Mouse (Mus musculus) liver, embryonic 15.5 days (tissue): ENCODE results near the gene Aff1. TPM values are rescaled to one million over a fixed set of nuclear protein-coding genes. Genes with fewer than 3 reads are reported as not detected.

Experiments used
- ATAC-seq: fragments of 200-750 bp; cut with Nextera tagmentation; 2 replicates; pipeline ENCODE4 v1.8.0; 2017; ENCODE audit warnings: moderate number of reproducible peaks, mild to moderate bottlenecking, moderate library complexity; ENCODE audit not compliant: insufficient read depth
- H3K27ac ChIP-seq: fragments of 300-500 bp; sonication (generic); replicated peaks from 2 replicates; pipeline ENCODE4 v1.5.1; 2015; ENCODE audit warnings: mild to moderate bottlenecking, inconsistent platforms
- H3K27me3 ChIP-seq: fragments of 300-500 bp; sonication (generic); 2 replicates; pipeline ENCODE4 v1.6.1; 2015; ENCODE audit warnings: mild to moderate bottlenecking, inconsistent platforms
- H3K36me3 ChIP-seq: fragments of 300-500 bp; sonication (generic); replicated peaks from 2 replicates; pipeline ENCODE4 v1.6.1; 2015; ENCODE audit warnings: moderate library complexity, mild to moderate bottlenecking, inconsistent platforms
- H3K4me1 ChIP-seq: fragments of 300-500 bp; sonication (generic); replicated peaks from 2 replicates; pipeline ENCODE4 v1.6.1; 2015; ENCODE audit warnings: inconsistent platforms
- H3K4me2 ChIP-seq: fragments of 300-500 bp; sonication (generic); 2 replicates; pipeline ENCODE4 v1.6.1; 2015; ENCODE audit warnings: moderate library complexity, mild to moderate bottlenecking, inconsistent platforms
- H3K4me3 ChIP-seq: fragments of 300-500 bp; sonication (generic); replicated peaks from 2 replicates; pipeline ENCODE4 v1.5.1; 2015; ENCODE audit warnings: mild to moderate bottlenecking, inconsistent platforms
- H3K9ac ChIP-seq: fragments of 300-500 bp; sonication (generic); 2 replicates; pipeline ENCODE4 v1.6.1; 2015; ENCODE audit warnings: moderate library complexity, mild to moderate bottlenecking, inconsistent platforms
- H3K9me3 ChIP-seq: fragments of 300-500 bp; sonication (generic); replicated peaks from 2 replicates; pipeline ENCODE4 v1.6.1; 2016; ENCODE audit warnings: inconsistent platforms
- WGBS: fragments of 180-500 bp; shearing (Covaris S2); methylation state at CpG from one replicate; pipeline ENCODE4 v1.1.7; 2015; ENCODE audit warnings: mixed read lengths; ENCODE audit not compliant: insufficient replicate concordance; 5-methylcytosine and 5-hydroxymethylcytosine counted together
- polyA plus RNA-seq: library from polyadenylated mRNA; unstranded; fragments of >200 nt; fragmentation: Nextera tagmentation; extraction: Ambion mirVana; gene quantifications from 2 replicates; pipeline ENCODE4 v1.2.1, GENCODE M21; 2015

The Aff1 gene
- polyA plus RNA-seq, 1 experiment from 2014 or later, result 14.3 TPM

DNA sequence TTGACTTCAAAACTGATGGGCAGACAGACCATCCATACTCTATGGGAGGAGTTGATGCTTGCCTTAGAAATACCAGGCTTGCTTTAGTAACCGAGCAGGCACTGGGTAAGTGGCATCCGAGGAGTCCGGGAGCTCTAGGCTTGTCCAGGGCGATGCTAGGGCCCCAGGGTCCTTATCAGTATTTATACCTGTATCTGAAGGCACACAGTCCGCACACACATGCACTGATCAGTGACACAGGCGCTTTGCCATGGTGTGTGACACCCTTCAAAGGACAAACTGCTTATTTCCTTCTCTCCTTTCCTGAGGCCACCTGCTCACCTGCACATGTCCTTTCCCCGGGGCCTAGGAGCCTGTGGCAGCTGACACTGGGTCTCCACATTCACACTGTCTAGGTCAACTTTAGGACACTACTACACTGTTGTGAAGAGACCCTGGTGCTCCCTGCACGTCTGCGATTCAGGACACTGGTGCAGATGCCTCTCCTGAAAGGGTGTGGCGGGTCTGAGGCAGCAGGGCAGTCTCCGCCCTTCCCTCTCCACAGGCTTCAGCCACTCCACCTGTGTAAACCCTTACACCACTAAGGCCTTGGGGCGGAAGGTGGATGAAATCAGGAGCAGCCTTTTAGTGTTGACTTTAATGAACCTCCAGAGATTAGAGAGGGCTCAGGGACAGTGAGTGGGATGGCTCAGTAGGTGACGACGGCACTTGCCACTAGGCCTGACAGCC lies 163.5 kb downstream of the Aff1 start:
- ATAC-seq, result peak; percentile 59

DNA sequence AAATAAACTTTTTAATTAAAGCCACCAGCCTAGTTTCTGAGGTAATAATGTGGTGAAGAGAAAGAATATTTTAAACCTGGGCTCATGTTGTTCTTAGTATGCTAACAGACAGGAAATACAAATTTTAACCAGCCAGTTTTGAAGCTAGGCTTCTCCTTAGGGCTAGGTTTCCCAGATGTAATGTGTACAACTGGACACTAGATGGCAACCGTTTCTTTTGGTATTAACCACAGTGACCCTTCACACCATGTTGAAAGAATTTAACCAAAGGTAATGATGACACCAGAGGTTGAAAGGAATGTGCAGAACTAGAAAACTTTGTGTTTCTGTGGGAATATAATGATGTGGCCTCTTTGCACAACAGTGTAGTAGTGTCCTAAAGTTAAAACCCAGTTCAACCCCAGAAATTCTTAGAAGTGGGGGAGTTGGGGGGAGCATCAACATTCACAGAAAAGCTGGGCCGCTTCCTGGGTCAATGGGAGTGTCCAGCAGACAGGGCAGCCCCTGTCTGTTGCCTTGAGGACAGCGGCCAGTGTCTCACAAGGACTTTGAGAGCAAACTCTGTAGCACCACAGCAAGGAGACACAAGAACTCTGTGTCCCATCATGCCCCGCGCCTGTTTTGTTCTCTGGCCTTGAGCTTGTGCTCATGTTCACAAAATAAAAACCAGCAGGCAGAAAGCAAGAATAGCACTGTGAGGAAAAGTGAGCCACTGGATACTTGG lies 164.3 kb downstream of the Aff1 start:
- Histone ChIP-seq H3K4me3 (no peak overlapping the region), H3K36me3 (peaks cover 44% of the 10 kb centered on the region), H3K9me3 (no peaks in the 10 kb centered on the region), H3K4me2 (no peak overlapping the region), H3K27me3 (no peaks in the 10 kb centered on the region), H3K4me1 (peaks cover 15% of the 10 kb centered on the region), H3K9ac (no peak overlapping the region), H3K27ac (no peak overlapping the region)
- ATAC-seq, result peak; percentile 33; the same call in 1 of the 2 replicates
- WGBS, result 58% methylated on average over 5 of the region's 5 CpGs

More for the DNA sequence above, 163.5 kb downstream of the Aff1 start:
- no peaks in the 10 kb centered on the region for H3K9me3 ChIP-seq
- 64% methylated on average over 14 of the region's 14 CpGs for WGBS
- no peak overlapping the region for H3K9ac ChIP-seq
- peaks cover 52% of the 10 kb centered on the region for H3K36me3 ChIP-seq
- no peak overlapping the region for H3K4me3 ChIP-seq
- H3K27ac ChIP-seq, result no peak overlapping the region
- H3K4me2 ChIP-seq, result no peak overlapping the region
- H3K27me3 ChIP-seq, result no peaks in the 10 kb centered on the region
- peaks cover 15% of the 10 kb centered on the region for H3K4me1 ChIP-seq

- H3K36me3 ChIP-seq, result peaks cover 37% of the 10 kb centered on the region
- no peak overlapping the region for H3K27ac ChIP-seq
- H3K9me3 ChIP-seq, result no peaks in the 10 kb centered on the region
- WGBS, result 85% methylated on average over 2 of the region's 2 CpGs
- no peaks in the 10 kb centered on the region for H3K27me3 ChIP-seq
- no peak for ATAC-seq
- no peak overlapping the region for H3K4me3 ChIP-seq
- H3K9ac ChIP-seq, result no peak overlapping the region
- no peak overlapping the region for H3K4me2 ChIP-seq
- peaks cover 15% of the 10 kb centered on the region for H3K4me1 ChIP-seq
These were observed 165.0 kb downstream of the Aff1 start for GRCm38 (mm10) chr5:103857151-103857550.

GRCm38 (mm10) chr5:103860622-103861021 lies 168.4 kb downstream of the Aff1 start:
- Histone ChIP-seq H3K36me3 (peaks cover 4% of the 10 kb centered on the region), H3K4me1 (peaks cover 4% of the 10 kb centered on the region), H3K4me3 (no peak overlapping the region), H3K9me3 (no peaks in the 10 kb centered on the region), H3K27ac (no peak overlapping the region), H3K27me3 (no peaks in the 10 kb centered on the region), H3K4me2 (no peak overlapping the region), H3K9ac (no peak overlapping the region)
- ATAC-seq, result no peak
- WGBS, result 82% methylated on average over 11 of the region's 11 CpGs

DNA sequence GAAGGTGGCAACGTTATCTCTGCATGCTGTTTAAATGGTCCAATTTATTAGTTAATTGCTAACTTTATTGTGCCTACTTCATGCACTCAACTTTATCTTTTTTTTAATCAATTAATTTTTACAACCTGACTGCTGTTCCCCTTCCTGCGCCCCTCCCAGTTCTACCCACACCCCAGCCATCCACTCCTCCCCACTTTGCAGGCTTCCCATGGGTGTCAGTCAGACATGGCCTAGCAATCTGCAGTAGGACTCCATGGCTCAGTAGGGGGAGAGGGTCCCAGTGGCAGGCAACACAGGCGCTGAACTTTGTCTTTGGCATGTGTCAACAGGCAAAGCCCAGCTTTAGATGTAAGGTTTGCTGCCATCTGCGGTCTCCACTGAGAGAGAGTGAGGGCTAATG lies 171.6 kb downstream of the Aff1 start:
- WGBS, result 81% methylated on average over 4 of the region's 4 CpGs

DNA sequence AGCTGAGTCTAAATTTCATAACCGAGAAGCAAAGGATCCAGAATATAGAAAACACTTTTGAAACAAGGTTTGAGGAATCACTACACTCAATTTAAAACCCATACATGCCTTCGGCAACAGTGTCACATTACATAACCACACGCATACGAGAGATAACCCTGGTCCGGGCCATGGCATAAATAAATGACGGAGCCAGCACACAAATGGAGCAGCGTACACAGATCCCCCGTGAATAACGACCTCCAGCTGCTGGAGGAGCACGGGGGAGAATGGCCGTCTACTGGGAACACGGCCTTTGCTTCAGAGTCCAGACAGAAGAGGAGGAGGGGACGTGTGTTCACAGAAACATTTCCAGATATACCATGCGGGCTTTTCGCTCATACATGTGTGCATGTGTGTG lies 197.6 kb downstream of the Aff1 start:
- H3K27ac ChIP-seq, result no peak overlapping the region
- ATAC-seq, result no peak
- no peak overlapping the region for H3K4me3 ChIP-seq
- no peaks in the 10 kb centered on the region for H3K4me1 ChIP-seq
- no peaks in the 10 kb centered on the region for H3K36me3 ChIP-seq
- no peaks in the 10 kb centered on the region for H3K9me3 ChIP-seq
- no peaks in the 10 kb centered on the region for H3K27me3 ChIP-seq
- no peak overlapping the region for H3K4me2 ChIP-seq
- 76% methylated on average over 15 of the region's 15 CpGs for WGBS
- H3K9ac ChIP-seq, result no peak overlapping the region

More for the DNA sequence above, 171.6 kb downstream of the Aff1 start:
- H3K36me3 ChIP-seq, result no peaks in the 10 kb centered on the region
- no peak overlapping the region for H3K4me3 ChIP-seq
- ATAC-seq, result no peak
- no peak overlapping the region for H3K4me2 ChIP-seq
- no peaks in the 10 kb centered on the region for H3K4me1 ChIP-seq
- no peaks in the 10 kb centered on the region for H3K27me3 ChIP-seq
- no peaks in the 10 kb centered on the region for H3K9me3 ChIP-seq
- no peak overlapping the region for H3K9ac ChIP-seq
- H3K27ac ChIP-seq, result no peak overlapping the region

DNA sequence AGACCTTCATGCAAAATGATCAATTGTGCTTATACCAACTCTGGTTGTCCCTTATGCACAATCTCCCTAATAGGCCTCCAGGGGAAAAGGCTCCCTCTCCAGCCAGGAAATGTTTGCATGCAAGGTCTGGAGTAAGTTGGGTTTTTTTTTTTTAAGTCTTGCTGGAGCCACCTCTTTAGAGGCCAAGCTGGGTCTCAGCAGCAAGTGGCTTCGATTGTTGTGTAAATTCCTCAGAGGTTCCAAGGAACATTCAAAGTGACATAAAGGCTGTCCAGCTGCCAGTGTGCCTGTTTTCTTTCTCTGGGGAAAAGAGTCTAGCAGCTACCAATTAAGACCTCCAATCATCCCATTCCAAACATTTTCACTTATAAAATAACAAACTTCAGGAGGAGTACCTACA lies 206.1 kb downstream of the Aff1 start:
- 48% methylated on average over 1 of the region's 1 CpGs for WGBS
- no peaks in the 10 kb centered on the region for H3K36me3 ChIP-seq
- H3K9ac ChIP-seq, result no peak overlapping the region
- H3K4me3 ChIP-seq, result no peak overlapping the region
- H3K4me2 ChIP-seq, result no peak overlapping the region
- H3K27me3 ChIP-seq, result no peaks in the 10 kb centered on the region
- ATAC-seq, result no peak
- H3K27ac ChIP-seq, result no peak overlapping the region
- no peaks in the 10 kb centered on the region for H3K4me1 ChIP-seq
- no peaks in the 10 kb centered on the region for H3K9me3 ChIP-seq

Other genes starting within 250 kb of the Aff1 start
- not detected in 2 replicates for gene Slc10a6, start 63.0 kb upstream of the Aff1 start, polyA plus RNA-seq
- not detected in 2 replicates for gene 1700016H13Rik, start 36.4 kb upstream of the Aff1 start, polyA plus RNA-seq
- 1.2 and 1.8 TPM in 2 replicates for gene Klhl8, start 218.9 kb downstream of the Aff1 start, polyA plus RNA-seq